Mouse (Mus musculus) embryonic fibroblast, embryonic 13.5 days (primary cell): ENCODE results near the gene Tinagl1.

ENCODE experiments used
- CTCF ChIP-seq: IDR thresholded peaks from 2 replicates; pipeline ENCODE4 v1.5.1; 2011; ENCODE audit warnings: mild to moderate bottlenecking, control low read depth, low read length, moderate library complexity, borderline replicate concordance; ENCODE audit not compliant: insufficient read depth
- POLR2A ChIP-seq: IDR thresholded peaks from 2 replicates; pipeline ENCODE4 v1.6.1; 2011; ENCODE audit warnings: low read depth, mild to moderate bottlenecking, control low read depth, low read length, moderate library complexity

DNA sequence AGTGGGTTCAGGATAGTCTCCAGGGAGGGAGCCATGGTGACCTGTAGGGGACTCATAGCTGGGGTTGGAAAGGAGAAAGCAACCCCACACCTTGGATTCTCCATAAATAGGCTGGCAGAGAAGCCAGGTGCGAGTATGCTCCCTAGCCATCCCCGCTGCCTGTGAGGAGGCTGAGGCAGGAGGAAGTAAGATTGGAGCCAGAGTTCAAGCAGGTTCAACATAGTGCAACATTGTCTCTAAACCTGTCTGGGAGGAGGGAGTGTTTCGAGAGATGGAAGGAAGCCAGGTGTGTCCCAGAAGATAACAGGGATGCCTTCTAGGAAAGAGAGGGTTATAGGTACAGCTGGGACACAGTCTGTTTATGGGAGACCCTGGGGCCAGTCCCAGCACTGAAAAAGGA is 5.0 kb upstream of the Tinagl1 start:
- no peak for TF ChIP-seq CTCF
- TF ChIP-seq POLR2A = no peak
